13 mouse cellular contexts compared by ENCODE assay signal in genomic region chr10:21695185-21695584, GRCm38 (mm10).
A peak's percentile ranks its signal among the peaks of the same experiment; 100 is the strongest.
DNase-seq lines count a peak whose midpoint lies in the region; ATAC-seq lines count a peak whose summit lies in the region.
"Had no signal": no experiment of that assay in that cellular context is flagged by ENCODE, and none has a peak within 500 bp of the region (broad histone marks: within the 10 kb centered on the region; RNA-seq: fewer than 3 reads in every experiment).

No protein-coding gene starts in this region.

- no peak overlapping the region for H3K9ac ChIP-seq in heart, embryonic 14.5 days (ENCODE audit: low read length)
- H3K9ac ChIP-seq in lung, embryonic 16.5 days (ENCODE audit: low read length), result no peak overlapping the region
- H3K9ac ChIP-seq in intestine, embryonic 15.5 days, result no peak overlapping the region
- no peak overlapping the region for H3K9ac ChIP-seq in neural tube, embryonic 15.5 days (replicated peaks)
- H3K9ac ChIP-seq: heart, embryonic 13.5 days had no signal

- no peaks in the 10 kb centered on the region for H3K9me3 ChIP-seq in heart, embryonic 14.5 days (ENCODE audit: control insufficient read depth, low read length)
- H3K9me3 ChIP-seq in lung, embryonic 16.5 days (ENCODE audit: control insufficient read depth, low read length), result no peaks in the 10 kb centered on the region
- no peaks in the 10 kb centered on the region for H3K9me3 ChIP-seq in intestine, embryonic 15.5 days
- H3K9me3 ChIP-seq in neural tube, embryonic 15.5 days (replicated peaks), result no peaks in the 10 kb centered on the region
- H3K9me3 ChIP-seq: heart, embryonic 13.5 days had no signal

- H3K27ac ChIP-seq in heart, embryonic 14.5 days (replicated peaks in 1 of 2; ENCODE audit: control insufficient read depth in 1 of 2, insufficient read depth in 1 of 2, low read depth in 2 of 2, low read length in 2 of 2), result no peak overlapping the region
- H3K27ac ChIP-seq in lung, embryonic 16.5 days (ENCODE audit: low read length), result peak overlapping the region; percentile 63
- peak overlapping the region; percentile 59; the same call in 1 of the 2 replicates for H3K27ac ChIP-seq in intestine, embryonic 15.5 days
- no peak overlapping the region for H3K27ac ChIP-seq in neural tube, embryonic 15.5 days (replicated peaks)
- H3K27ac ChIP-seq: heart, embryonic 13.5 days had no signal

- intact Hi-C loops in heart, postnatal 25 days (cut with DNase I), result no loop called here
- intact Hi-C loops in left cerebral cortex, postnatal 4 days (cut with DNase I), result no loop called here

- H3K4me2 ChIP-seq in heart, embryonic 14.5 days (ENCODE audit: low read length), result no peak overlapping the region
- no peak overlapping the region for H3K4me2 ChIP-seq in lung, embryonic 16.5 days (ENCODE audit: low read depth, low read length)
- no peak overlapping the region for H3K4me2 ChIP-seq in intestine, embryonic 15.5 days (replicated peaks)
- no peak overlapping the region for H3K4me2 ChIP-seq in neural tube, embryonic 15.5 days
- H3K4me2 ChIP-seq: heart, embryonic 13.5 days had no signal

- H3K36me3 ChIP-seq in heart, embryonic 14.5 days (ENCODE audit: control insufficient read depth, insufficient read depth, low read length), result no peaks in the 10 kb centered on the region
- H3K36me3 ChIP-seq in lung, embryonic 16.5 days (ENCODE audit: control insufficient read depth, insufficient read depth, low read length), result no peaks in the 10 kb centered on the region
- H3K36me3 ChIP-seq in intestine, embryonic 15.5 days, result no peaks in the 10 kb centered on the region
- no peaks in the 10 kb centered on the region for H3K36me3 ChIP-seq in neural tube, embryonic 15.5 days
- H3K36me3 ChIP-seq: heart, embryonic 13.5 days had no signal

- WGBS in heart, embryonic 14.5 days, result 70% methylated on average over 5 of the region's 5 CpGs
- WGBS in lung, embryonic 16.5 days, result 28% methylated on average over 5 of the region's 5 CpGs
- WGBS in intestine, embryonic 15.5 days, result 31% methylated on average over 5 of the region's 5 CpGs
- WGBS in neural tube, embryonic 15.5 days, result 73% methylated on average over 5 of the region's 5 CpGs

- 0 out of 2 replicates have a peak, but pooled peaks have one; percentile 54 for ATAC-seq in heart, embryonic 14.5 days (ENCODE audit: insufficient number of reproducible peaks, insufficient read depth, low FRiP score, low read depth)
- peak; percentile 96 for ATAC-seq in lung, embryonic 16.5 days (ENCODE audit: low read depth)
- ATAC-seq in intestine, embryonic 15.5 days, result peak; percentile 84
- ATAC-seq in neural tube, embryonic 15.5 days (ENCODE audit: low FRiP score), result no peak

- no peak overlapping the region for H3K4me3 ChIP-seq in heart, embryonic 14.5 days (ENCODE audit: control insufficient read depth in 1 of 2, insufficient read depth in 1 of 2, low read depth in 1 of 2, low read length in 2 of 2)
- H3K4me3 ChIP-seq in lung, embryonic 16.5 days (ENCODE audit: low read length), result no peak overlapping the region
- no peak overlapping the region for H3K4me3 ChIP-seq in intestine, embryonic 15.5 days (replicated peaks)
- no peak overlapping the region for H3K4me3 ChIP-seq in neural tube, embryonic 15.5 days (replicated peaks)
- H3K4me3 ChIP-seq: heart, embryonic 13.5 days; myocyte had no signal

- 0 out of 4 replicates have a peak, but pooled peaks cover 0 to 2% of the 10 kb centered on the region in 2 experiments for H3K4me1 ChIP-seq in heart, embryonic 14.5 days (ENCODE audit: control insufficient read depth in 2 of 2, insufficient read depth in 2 of 2, low read length in 2 of 2)
- 0 out of 2 replicates have a peak, but pooled peaks cover 2% of the 10 kb centered on the region for H3K4me1 ChIP-seq in lung, embryonic 16.5 days (replicated peaks; ENCODE audit: control insufficient read depth, insufficient read depth, low read length)
- 0 out of 2 replicates have a peak, but pooled peaks cover 3% of the 10 kb centered on the region for H3K4me1 ChIP-seq in intestine, embryonic 15.5 days (replicated peaks)
- no peaks in the 10 kb centered on the region for H3K4me1 ChIP-seq in neural tube, embryonic 15.5 days

- no peak for DNase-seq in heart, postnatal 25 days (ENCODE audit: low spot score)
- DNase-seq in lung, postnatal 36 days, result no peak
- DNase-seq in lung, postnatal 4 days, result peak; percentile 36 to 73
- DNase-seq in left cerebral cortex, postnatal 4 days, result no peak
- DNase-seq: adrenal gland, adult 8-10 months; gastrocnemius, postnatal 10 days; retina, postnatal 1 day had no signal

- no peaks in the 10 kb centered on the region for H3K27me3 ChIP-seq in heart, embryonic 14.5 days (ENCODE audit: control insufficient read depth, insufficient read depth, low read length)
- H3K27me3 ChIP-seq in lung, embryonic 16.5 days (ENCODE audit: control insufficient read depth, insufficient read depth, low read depth, low read length), result no peaks in the 10 kb centered on the region
- H3K27me3 ChIP-seq in intestine, embryonic 15.5 days (replicated peaks), result no peaks in the 10 kb centered on the region
- no peaks in the 10 kb centered on the region for H3K27me3 ChIP-seq in neural tube, embryonic 15.5 days (replicated peaks)
- H3K27me3 ChIP-seq: heart, embryonic 13.5 days had no signal

Comparison
In these comparisons a context has a peak if more than half of its experiments do, and no peak if none do; other contexts are left out.
1. DNase-seq: peak in lung, postnatal 4 days (2 of 2); none in heart, postnatal 25 days (single experiment), lung, postnatal 36 days (single experiment) and left cerebral cortex, postnatal 4 days (single experiment).
2. H3K27ac ChIP-seq: peak in lung, embryonic 16.5 days (single experiment) and intestine, embryonic 15.5 days (single experiment); none in heart, embryonic 14.5 days (0 of 2) and neural tube, embryonic 15.5 days (single experiment).